Mouse (Mus musculus): ENCODE data around the gene Lrig3.

Gene Lrig3

DNA sequence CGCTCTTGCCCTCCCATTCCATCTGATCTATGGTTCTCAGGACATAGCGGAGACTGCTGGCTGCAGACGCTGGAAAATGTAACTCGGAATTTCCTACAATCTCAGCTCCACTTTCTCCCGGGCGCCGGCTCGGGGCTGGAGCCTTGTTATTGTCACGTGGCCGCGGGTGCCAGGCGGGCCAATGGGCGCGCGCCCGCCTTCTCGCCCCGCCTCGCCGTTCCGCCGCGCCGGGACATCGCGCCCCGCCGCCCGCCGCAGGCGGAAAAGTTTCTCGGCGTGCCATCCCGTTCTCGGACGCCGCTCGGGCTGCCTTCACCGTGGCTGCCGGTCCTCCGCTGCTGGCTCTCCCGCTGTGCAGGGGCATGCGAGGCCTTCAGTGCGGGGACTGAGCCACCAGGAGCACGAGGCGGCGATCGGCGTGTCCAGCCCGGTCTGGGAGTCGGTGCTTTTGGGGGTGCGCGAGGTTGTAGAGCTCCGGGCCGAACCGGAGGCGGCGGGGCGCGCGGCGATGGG is at the start of gene Lrig3:
Lrig3 (plus strand) TSS at position 201 of the 513 bp plus-strand sequence.
- peak; percentile 34 for DNase-seq

DNA sequence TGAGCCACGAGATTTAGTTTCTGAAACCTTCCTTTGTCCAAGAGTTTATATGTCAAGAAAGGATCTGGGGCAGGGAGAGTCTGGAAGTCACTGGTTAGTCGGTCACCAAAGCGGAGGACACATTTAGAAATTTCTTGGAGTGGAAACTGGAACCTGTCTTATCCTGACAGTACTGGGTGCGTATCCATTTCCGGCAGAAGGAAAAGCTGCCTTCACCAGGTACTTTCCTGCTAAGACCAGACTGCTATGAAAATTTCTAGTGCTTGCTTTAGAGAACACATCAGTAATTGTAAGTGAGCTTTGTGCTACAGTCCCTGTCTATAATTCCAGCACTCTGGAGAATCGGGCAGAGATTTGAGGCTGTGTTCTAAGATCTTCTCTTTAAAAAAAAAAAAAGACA is 49.2 kb upstream of the Lrig3 start:
- DNase-seq, result no peak

DNA sequence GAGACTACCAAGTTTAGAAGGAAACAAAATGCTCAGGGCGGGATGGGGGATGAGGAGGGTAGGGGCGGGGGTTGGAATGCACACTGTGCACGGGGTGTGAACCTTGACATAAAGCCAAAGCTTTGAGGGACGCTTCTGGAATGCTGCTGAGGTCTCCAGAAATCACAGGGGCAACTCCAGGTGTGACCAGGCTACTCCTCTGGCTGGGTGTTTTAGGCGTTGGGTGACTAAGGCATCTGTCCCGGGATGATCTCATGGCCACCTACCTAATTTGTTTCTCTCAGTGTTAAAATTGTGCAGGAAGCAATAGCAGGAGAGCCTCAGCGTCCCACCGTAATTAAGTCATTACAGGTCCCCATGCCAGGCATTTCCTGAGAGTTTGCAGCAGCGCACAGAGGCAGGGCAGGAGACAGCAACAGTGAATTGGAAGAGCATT is 48.5 kb upstream of the Lrig3 start:
- no peak for DNase-seq

DNA sequence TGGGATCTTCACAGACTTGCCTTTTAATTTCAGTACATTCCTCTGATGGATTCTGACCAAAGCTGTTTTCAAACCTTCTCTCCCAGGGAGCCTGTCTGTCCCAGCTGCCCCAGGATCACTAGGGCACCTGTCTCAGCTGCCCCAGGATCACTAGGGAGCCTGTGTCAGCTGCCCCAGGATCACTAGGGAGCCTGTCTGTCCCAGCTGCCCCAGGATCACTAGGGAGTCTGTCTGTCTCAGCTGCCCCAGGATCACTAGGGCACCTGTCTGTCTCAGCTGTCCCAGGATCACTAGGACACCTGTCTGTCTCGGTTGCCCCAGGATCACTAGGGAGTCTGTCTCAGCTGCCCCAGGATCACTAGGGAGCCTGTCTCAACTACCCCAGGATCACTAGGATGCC is 47.0 kb upstream of the Lrig3 start:
- no peak for DNase-seq

DNA sequence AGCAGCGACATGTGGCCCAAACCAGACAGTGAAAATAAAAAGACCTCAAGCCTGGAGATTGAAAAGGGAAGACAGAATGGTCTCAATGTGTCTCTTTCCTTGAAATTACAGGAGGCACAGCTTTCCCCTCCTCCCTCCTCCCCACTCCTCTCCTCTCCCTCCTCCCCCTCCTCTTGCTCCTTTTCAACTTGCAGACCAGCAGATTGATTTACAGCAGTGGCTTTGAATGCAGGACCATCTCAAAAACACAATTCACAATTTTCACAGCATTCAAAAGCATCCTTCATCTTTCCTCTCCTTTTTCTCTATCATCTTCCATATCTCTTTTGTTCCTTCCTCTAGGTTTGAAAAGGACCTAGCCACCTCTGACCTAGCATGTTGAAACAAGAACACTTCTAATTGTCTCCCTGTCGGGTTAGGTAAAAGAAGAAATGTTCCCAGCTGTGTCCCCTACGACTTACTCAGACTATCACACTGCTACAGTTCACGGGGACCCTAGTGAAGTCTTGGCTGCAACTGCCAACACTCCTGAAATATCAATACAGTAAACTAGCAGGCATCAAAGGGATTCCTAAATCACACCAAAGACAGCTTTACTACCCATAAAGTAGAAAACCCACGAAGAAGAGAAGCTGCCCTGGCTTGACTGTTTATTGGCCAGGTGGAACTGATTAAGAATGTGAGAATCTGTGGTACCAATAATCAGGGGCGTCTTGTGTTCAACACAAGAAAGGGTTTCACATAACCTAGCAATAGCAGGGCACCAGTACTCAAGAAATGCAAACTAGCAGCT is 44.1 kb upstream of the Lrig3 start:
- no peak for DNase-seq

DNA sequence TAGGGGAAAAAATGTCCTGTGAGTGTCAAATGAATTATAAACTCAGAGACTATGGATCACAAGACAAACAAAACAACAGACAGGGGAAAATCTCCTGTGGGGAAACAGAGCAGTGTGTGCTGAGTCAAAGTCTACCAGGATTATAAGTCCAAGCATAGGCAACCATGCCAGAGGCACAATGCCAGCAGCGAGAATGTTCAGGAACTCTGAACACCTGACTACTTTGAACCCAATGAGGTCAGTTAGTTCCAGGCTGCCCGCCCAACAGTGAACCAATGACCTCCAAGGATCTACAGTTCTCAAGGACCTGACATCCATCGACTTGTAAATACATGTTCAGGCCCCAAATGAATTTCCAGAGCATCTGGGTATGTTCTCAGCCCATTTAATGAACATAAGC is 36.0 kb upstream of the Lrig3 start:
- no peak for DNase-seq

DNA sequence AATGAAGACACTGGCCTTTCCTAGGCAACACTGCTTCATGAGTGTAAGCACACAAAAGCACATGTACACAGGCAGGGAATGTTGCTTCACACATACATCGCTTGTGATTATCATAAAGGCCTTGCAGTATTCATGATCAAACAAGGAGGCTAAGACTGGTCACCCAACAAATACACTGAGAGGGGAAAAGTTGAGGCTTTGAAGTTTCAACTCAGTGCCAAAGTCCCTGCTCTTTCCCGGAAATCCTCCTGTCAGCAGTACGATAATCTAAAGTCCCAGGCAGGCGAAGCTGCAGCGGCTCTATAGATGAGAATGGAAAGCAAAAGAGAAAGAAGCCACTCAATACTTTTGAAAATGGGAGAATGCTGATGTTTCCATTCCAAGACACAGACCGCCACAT is 32.6 kb upstream of the Lrig3 start:
- DNase-seq, result no peak

DNA sequence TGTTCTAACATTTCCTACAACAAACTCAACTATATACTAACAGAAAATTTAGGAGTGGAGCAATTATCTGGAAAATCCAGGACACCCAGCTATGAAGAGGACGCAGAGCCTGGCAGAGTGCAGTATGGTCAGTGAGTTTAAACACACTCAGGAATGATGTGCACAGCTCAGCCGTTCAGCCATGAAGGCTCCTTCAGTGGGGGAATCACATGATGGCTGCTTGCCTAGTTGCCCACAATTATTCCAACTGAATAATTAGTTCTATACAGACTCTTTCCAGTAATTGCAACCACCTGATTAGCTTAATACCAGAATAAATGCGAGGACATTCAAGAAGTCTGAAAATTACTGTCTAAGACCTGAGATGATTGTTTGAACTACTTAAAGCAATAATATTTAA is 31.9 kb upstream of the Lrig3 start:
- DNase-seq, result no peak

DNA sequence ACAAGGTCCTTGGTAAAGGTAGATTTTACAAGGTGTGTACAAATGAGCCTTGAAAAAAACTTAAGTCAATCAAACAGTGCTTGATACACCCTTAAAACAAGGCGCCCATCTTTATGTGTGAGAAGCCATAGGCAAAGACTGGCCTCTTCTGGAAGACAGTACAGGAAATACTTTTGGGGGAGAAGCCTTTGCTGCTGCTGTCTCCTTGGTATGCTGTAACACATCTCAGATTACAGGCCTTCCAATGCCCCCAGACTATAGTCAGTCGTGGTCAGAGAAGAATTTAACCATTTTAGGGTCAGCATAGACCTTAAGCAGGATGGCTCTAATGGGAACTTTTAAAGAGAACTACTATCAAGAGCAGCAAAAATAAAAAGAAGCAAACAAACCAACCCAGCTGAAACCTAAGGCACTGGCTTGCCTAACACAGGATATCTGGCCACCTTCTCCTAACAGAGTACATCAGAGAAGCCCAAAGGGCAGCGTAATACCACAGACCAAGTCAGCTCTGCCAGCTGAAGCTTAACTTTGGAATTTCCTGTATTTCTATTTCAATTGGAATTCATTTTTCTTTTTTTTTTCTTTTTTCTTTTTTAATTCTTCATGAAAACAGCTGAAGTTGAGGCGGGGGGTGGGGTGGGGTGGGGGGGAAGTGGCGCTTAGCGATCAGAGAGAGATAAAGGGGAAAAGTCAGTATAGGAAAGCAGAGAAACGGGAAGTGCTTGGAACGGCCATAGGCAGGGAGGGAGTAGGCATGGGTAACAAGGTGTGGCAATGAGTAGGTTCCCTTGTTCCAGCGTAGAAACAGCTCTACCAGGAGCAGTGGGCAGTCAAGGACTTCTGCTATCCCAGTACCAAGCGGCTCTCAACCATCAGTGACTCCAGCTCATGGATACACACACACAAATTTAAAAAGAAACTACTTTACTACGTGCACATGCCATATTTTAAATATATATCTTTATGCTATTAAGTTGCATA is 28.2 kb upstream of the Lrig3 start:
- DNase-seq, result no peak

DNA sequence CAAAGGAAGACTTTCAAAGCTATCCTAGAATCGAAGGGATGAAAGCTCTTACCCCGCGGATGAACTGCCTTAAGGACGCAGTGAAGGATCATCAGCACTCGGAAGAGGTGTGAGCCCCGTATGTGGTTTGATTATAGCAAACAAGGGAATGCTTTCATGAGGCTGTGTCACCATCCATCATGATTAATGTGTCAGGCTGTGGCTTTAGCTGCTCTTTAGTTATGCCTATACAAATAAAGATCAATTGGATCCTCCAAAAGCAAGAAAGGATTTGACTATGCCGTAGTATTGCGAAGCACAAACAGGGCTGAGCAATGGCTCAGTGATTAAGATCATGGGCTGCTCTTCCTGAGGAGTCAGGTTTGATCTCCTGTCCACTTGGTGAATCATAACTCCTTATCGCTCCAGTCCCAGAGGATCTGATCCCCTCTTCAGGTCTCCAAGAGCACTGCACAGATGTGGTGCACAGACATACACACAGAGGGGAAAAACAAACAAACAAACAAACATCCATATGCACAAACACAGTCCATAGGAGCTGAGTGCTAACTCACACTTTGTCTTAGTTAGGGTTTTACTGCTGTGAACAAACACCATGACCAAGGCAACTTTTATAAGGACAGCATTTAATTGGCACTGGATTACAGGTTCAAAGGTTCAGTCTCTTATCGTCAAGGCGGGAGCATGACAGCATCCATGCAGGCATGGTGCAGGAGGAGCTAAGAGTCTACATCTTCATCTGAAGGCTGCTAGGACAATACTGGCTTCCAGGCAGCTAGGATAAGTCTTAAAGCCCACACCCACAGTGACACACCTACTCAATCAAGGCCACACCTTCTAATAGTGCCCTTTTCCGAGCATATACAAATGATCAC is 27.2 kb upstream of the Lrig3 start:
- no peak for DNase-seq

DNA sequence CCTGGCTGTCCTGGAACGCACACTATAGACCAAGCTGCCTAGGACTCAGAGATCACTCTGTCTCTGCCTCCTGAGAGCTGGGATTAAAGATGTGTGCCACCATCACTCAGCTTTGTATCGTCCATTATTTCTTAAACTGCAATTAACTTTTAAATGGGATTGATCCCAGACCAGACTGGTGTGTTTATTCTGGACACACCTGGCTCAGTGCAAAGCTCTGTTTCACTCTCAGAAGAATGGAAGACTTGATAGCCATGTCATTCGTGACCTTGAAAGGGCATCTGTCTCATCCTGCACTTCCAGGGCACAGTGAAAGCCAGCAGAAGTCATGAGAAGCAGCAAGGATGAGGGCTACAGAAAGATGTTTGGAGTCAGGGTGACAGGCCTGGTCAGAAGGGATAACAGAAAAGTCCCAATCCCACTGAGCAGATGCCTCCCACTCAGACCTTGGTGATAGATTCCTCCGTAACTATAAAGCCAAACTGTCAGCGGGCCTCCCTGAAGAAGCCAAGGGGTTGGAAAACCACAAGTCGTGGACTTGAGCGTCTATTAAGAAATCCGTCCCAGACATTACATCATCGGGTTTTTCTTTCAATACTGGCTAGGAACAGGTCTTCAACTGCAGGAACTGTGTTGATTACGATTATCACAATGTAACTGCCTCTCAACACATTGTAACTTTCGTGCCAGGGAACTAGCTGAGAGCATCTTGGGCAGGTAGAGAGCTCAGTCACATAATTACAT is 25.5 kb upstream of the Lrig3 start:
- no peak for DNase-seq

DNA sequence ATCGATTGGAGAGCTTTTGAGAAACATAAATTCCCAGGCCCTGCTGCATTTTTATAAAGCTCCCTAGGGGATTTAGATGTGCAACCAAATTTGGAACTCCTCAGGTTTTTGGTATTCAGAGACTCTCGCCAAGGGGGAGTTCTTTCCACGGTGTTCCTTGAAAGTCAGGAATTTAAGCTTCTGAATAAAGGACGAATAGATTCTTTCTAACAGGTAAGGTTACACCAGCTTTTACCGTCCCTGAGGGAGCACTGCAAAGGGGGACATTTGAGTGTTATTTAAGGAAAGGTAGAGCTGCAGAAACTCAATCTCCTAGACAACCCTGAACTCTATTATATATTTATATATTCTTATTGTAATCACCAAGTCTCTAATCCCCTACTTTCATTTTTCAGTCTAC is 22.9 kb upstream of the Lrig3 start:
- DNase-seq, result no peak

DNA sequence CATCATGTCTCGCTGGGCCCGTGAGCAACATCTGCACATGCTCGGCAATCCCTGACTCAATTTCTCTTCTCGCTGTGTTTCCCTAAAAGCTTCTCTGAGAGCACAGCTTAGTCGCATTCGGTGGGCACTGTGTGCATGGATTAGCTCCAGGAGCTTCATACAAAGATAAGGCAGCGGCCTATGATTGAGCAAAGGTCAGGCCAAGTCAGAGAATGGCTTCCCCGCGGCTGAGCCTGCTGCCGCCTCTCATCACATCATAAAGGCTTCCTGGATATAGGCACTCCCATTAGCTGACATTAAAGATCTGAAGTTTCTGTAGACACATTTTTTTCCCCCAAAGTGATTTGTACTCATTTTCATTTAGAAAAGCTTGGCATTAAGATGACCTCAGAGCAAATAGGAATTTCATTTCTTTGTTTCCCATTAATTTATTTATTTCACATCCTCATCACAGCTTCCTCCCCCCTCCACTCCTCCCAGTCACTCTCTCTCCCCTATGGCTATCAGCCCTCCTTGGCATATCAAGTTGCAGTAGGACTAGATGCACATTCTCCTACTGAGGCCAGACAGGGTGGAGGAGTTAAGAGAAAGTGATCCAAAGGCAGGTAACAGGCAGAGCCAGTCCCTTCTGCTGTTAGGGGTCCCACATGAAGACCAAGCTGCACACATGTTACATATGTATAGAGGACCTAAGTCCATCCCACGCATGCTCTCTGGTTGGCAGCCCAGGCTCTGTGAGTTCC is 21.0 kb upstream of the Lrig3 start:
- DNase-seq, result no peak

DNA sequence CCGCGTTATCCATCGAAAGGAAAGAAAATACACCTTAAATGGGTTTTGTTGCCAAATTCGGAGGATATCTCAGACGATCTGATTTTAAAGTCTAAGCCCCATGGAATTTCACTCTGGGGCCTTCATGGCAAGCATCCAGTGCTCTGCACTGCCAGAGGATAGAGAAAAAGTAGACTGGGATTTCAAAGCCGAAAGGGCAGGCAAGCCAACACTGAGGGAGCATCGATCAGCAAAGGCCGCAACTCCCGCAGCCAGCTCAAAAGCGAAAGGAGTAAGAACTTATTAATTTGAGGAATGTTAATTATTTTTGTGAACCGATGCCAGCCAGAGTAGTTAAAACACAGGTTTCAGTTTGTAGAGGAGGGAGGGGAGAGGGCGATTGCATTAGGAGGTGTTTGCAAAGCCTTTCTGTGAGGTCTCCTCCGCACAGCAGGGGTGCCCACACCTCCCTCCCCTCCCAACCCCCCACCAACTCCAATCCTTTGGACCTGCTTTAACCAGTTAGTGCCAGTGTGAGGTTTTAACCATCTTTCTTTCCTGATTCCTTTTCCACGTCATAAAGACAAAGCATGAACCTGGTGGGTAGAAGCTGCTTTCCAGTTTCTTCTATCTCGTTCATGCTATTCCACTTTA is 17.0 kb upstream of the Lrig3 start:
- no peak for DNase-seq

DNA sequence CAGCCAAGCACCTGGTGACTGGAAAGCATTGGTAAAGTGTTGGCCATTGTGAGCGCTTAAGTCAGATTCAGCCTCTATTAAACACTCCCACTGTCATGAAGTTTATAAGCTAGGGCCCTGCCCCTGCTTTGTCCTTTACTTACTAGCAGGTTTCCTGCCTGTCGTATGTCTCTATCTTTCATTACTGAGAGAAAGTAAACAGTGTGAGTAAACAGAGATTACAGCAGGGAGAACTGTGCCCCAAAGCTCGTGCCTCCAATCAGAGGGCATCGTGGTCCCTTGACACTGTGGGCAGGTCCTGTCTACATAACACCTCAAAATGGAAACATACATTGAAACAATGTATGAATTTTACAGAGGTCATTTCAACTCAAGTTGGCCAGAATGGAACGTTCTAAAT is 14.3 kb upstream of the Lrig3 start:
- DNase-seq, result no peak

DNA sequence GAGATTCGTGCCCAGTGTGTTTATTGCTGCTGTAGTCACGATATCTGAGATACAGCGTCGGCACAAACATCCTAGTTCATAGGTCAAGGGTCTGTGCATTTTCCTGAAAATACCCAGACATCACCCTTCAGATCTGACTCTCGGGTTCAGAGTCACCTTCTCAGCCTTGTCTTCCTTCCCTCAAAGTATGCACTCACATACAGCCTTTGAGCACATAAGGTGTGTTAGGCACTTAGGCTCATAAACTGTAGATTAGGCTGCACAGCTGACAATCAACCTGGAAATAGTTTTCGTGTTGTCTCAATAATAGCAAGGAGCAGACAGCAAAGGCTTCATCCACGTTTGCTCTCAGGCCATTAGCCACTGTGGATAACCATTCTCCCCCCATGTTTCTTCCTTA is 11.6 kb upstream of the Lrig3 start:
- DNase-seq, result no peak

DNA sequence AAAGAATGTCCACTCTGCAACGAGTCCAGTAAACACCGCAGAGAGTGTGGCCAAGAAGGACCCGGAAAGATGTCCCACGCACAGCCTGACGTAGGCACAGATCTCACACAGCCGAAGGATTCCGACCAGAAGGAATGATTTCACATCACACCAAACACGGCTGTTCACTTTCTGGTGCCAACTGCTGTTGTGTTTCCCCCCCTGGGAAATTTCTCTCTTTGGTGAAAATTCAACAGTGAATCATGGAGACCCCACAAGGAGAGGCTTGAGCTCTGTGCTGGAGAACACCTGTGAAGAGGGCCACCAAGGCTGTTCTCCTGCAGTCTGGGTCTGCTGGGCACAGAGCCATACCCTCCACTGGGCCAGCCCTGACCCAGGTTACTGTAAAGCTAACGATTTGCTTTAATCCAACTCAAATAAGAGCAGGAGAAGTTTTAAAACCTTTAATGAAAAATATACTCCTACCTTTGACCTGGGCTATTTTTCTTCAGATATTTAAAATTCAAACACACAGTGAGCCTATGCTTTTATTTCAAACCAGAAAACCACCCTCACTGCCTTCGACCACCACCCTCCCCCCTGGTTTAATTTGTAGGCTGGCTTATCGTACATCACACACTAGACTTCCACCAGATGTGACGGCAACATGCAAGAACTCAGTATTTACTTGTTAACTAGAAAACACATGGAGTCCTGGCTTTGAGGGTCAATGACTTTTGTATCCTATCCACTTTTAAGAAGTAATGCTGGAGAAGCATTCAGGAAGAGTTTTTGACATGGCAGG is 11.0 kb upstream of the Lrig3 start:
- no peak for DNase-seq

DNA sequence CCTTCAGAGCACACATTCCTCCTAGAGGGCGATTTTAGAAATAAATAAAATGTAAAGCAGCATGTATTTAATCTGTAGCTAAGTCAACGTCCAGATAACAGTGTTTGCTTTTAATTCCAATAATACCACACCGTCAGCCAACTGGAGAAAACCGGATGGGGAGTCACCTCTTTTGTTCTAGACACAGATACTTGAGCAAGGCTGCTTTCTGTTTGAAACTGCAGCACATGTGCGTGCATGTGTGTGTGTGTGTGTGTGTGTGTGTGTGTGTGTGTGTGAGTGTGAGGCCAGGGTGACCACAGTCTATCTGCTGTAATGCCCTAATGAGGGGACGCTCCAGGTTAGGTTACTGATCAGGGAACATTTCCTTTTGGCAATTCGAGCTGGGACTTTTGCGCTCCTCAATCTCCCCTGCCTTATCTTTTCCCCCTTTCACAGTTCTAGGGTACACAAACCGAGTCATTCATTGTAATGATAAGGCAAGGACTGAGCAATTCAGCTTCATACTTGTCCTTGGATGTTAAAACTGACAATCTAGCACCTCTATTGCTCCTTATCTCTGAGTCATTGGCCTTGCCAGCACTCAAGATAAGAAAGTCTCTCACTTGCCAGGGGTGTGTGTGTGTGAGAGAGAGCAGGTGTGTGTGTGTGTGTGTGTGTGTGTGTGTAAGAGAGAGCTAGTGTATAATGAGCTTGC is 4.4 kb upstream of the Lrig3 start:
- no peak for DNase-seq

DNA sequence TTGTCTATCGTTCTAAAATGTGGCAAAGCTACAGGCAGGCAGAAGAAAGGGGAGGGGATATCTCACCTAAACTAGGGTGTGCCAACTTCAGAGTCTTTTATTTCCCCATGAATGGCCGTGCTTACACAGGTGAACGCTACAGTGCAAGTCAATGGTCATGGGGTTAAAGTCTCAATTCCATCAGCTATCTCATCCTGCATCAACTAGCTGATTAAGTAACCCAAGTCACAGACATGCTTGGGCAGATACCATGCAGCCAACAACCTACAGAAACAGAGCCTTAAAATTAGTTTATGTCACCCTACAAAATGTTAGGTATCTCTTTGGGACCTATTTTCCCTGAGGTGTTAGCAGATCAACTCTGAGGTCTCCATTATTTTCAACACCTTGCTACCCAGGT is 1.3 kb upstream of the Lrig3 start:
- no peak for DNase-seq

Data from cerebellum, adult 9-11 months (tissue).